Mouse (Mus musculus): ENCODE measurements around the gene Zdhhc14. TPM values are rescaled to one million over a fixed set of nuclear protein-coding genes. Genes with fewer than 3 reads are reported as not detected.

Gene Zdhhc14
- polyA plus RNA-seq, 1 experiment from 2014 or later = 1.6 TPM

DNA sequence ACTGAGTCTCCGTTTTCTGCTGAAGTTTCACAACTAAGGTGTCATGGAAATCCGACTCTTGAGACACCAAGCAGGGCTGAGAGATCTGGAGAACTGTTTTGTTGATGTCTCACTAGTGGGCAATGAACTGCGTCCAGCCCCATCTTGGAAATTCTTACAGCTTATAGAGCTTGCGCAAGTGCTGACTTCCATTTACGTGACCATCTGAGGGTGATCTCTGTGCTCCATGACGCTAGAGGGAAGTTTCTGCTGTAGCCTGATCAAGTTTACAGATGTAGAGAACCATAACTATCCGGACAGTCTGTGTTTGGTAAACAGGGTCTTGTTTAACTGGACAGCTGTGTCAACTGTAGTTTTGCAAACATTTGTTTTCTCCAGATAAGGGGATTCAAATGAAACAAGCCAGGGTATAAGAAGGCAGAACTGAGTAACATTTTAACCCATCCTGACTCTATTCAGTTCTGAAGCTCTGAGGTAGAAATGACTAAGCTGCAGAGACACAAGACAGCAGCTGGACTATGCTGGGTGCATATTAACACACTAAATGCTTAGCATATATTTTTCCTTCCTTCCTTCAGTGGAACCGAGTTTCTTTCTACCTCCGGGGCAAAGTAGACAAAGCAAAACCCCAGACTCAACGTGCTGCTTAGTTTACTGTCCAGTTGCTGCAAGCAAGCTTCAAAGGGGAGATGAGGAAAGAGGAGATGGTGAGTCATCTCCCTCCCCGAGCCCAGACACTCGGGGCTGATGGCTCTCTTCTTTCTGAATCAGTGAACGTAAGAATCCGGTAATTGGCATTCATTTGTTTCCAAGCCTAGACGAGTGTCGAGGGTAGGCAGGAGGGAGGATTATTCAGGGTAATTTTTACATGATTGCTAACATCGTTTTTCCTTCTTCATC, 77.0 kb downstream of the Zdhhc14 start:
- no peak for ATAC-seq (replicated peaks; ENCODE audit: insufficient number of reproducible peaks, low FRiP score, low TSS enrichment)
- no peak overlapping the region for H3K27ac ChIP-seq (ENCODE audit: low read depth, low read length)
- H3K4me2 ChIP-seq = no peak overlapping the region
- no peaks in the 10 kb centered on the region for H3K36me3 ChIP-seq (ENCODE audit: control insufficient read depth, insufficient read depth, low read length)
- H3K9me3 ChIP-seq (replicated peaks; ENCODE audit: control insufficient read depth, low read length) = no peaks in the 10 kb centered on the region
- H3K4me3 ChIP-seq (ENCODE audit: low read depth, low read length) = no peak overlapping the region
- no peak overlapping the region for H3K9ac ChIP-seq (ENCODE audit: low read depth, low read length)
- no peaks in the 10 kb centered on the region; the same call in 1 of the 2 replicates for H3K4me1 ChIP-seq (ENCODE audit: control insufficient read depth, insufficient read depth, low read length)
- no peaks in the 10 kb centered on the region for H3K27me3 ChIP-seq (ENCODE audit: control insufficient read depth, insufficient read depth, low read length)
- WGBS (ENCODE audit: insufficient replicate concordance) = 81% methylated on average over 17 of the region's 17 CpGs

DNA sequence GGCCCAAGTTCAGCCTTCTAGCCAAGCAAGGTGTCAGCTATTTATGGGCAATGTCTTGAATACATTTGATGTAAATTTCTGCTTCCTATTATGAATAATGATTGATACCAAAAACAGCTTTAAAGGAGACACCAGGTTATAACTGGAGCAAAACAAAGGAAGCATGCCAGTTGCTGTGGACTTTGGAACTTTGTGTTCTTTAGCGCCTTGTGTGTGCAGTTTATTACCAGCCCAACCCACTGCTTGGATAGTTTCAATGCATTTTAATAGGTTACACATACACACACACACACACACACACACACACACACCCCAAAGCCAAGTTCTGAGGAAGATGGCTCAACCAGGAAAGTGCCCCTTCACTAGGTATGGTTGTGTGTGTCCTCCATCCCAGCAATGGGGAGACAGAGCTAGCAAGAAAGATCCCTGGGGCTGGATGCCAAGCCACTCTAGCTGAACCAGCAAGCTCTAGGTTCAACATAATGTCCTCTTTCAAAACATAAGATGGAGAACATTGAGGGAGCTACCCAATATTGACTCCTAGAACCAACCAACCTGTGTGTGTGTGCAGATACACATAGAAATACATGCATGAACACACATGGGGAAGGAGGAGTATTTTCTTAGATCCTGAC, 79.9 kb downstream of the Zdhhc14 start:
- ATAC-seq (replicated peaks; ENCODE audit: insufficient number of reproducible peaks, low FRiP score, low TSS enrichment) = no peak
- whole genome bisulfite sequencing (ENCODE audit: insufficient replicate concordance) = 97% methylated on average over 1 of the region's 1 CpGs

DNA sequence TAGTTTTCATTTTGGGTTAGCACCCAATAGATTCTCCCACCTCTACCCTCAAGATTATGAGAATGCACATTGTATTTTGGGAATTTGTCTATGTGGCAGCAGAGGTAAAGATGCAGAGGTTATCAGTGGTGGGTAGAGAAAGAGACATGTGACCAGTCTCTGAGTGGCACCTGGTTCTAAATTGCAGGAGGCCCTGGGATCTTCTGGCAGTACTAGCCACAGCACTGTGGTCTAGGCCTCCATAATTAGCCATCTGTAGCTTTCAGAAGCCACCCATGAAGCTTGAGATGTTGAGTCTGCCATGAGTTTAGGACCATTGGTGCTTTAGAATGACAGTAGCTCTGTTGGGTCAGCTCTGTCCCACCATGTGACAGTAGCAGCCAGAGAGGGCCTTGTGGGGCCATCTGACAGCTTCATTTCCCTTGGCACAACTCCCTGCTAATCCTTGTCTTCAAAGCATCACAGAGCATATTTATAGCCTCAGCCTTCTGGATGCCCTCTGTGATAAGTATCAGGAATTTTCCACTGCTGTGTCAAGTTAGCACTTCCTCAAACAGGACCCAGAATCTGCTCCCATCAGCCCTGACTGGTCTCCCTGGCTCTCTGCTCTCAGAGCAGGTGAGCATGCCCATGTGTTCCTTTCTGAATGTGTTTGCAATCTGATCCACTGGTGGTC, 80.5 kb downstream of the Zdhhc14 start:
- Histone ChIP-seq H3K4me1 (ENCODE audit: control insufficient read depth, insufficient read depth, low read length) (no peaks in the 10 kb centered on the region; the same call in 1 of the 2 replicates), H3K4me3 (ENCODE audit: low read depth, low read length) (no peak overlapping the region), H3K27ac (ENCODE audit: low read depth, low read length) (no peak overlapping the region), H3K36me3 (ENCODE audit: control insufficient read depth, insufficient read depth, low read length) (no peaks in the 10 kb centered on the region), H3K27me3 (ENCODE audit: control insufficient read depth, insufficient read depth, low read length) (no peaks in the 10 kb centered on the region), H3K9me3 (replicated peaks; ENCODE audit: control insufficient read depth, low read length) (no peaks in the 10 kb centered on the region), H3K9ac (ENCODE audit: low read depth, low read length) (no peak overlapping the region), H3K4me2 (no peak overlapping the region)
- ATAC-seq (replicated peaks; ENCODE audit: insufficient number of reproducible peaks, low FRiP score, low TSS enrichment) = no peak

More for the DNA sequence above, 79.9 kb downstream of the Zdhhc14 start:
- H3K4me3 ChIP-seq (ENCODE audit: low read depth, low read length) = no peak overlapping the region
- H3K4me2 ChIP-seq = no peak overlapping the region
- H3K9ac ChIP-seq (ENCODE audit: low read depth, low read length) = no peak overlapping the region
- no peaks in the 10 kb centered on the region; the same call in 1 of the 2 replicates for H3K4me1 ChIP-seq (ENCODE audit: control insufficient read depth, insufficient read depth, low read length)
- no peak overlapping the region for H3K27ac ChIP-seq (ENCODE audit: low read depth, low read length)
- H3K36me3 ChIP-seq (ENCODE audit: control insufficient read depth, insufficient read depth, low read length) = no peaks in the 10 kb centered on the region
- no peaks in the 10 kb centered on the region for H3K9me3 ChIP-seq (replicated peaks; ENCODE audit: control insufficient read depth, low read length)
- no peaks in the 10 kb centered on the region for H3K27me3 ChIP-seq (ENCODE audit: control insufficient read depth, insufficient read depth, low read length)

DNA sequence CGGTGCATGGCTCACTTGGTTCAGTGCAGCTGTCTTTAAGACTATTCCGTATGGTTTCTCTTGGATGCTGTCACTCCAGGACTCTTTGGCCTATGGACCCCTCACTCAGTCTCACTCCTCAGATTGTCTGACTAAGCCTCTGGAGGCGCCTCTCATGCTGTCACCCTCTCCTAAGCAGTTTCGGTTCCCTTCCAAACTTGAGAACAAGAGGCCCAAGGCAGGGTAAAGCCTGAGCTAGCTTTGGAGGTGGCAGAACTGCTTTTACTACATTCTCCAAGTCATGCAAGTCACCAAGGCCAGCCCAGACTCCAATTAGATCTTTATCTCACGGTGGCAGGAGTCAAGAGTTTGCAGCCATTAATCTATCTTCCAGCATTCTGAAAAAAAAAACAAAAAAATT, 82.3 kb downstream of the Zdhhc14 start:
- no peak for ATAC-seq (replicated peaks; ENCODE audit: insufficient number of reproducible peaks, low FRiP score, low TSS enrichment)
- no peak overlapping the region for H3K27ac ChIP-seq (ENCODE audit: low read depth, low read length)
- no peaks in the 10 kb centered on the region for H3K27me3 ChIP-seq (ENCODE audit: control insufficient read depth, insufficient read depth, low read length)
- no peaks in the 10 kb centered on the region; the same call in 1 of the 2 replicates for H3K4me1 ChIP-seq (ENCODE audit: control insufficient read depth, insufficient read depth, low read length)
- no peak overlapping the region for H3K9ac ChIP-seq (ENCODE audit: low read depth, low read length)
- no peaks in the 10 kb centered on the region for H3K36me3 ChIP-seq (ENCODE audit: control insufficient read depth, insufficient read depth, low read length)
- H3K4me2 ChIP-seq = no peak overlapping the region
- no peaks in the 10 kb centered on the region for H3K9me3 ChIP-seq (replicated peaks; ENCODE audit: control insufficient read depth, low read length)
- H3K4me3 ChIP-seq (ENCODE audit: low read depth, low read length) = no peak overlapping the region
- 80% methylated on average over 5 of the region's 5 CpGs for WGBS (ENCODE audit: insufficient replicate concordance)

DNA sequence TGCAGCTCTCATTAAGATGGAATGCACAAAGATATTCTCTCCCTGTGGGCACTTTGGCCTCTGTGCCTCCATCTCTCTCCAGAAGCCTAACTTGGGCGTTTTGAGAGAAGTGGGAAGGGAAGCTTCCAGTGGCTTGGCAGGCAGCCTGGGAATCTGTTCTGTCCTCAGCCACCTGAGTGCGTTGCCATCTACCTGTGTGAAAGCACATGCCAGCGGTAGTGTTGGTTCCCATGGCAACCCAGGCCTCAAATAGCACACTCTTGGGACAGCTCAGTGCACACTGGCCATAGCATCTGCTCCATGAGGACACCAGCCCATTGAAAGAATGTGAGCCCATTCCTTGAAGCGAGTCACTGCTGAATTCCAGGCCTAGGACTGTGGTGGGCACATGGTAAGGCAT, 83.2 kb downstream of the Zdhhc14 start:
- no peaks in the 10 kb centered on the region; the same call in 1 of the 2 replicates for H3K4me1 ChIP-seq (ENCODE audit: control insufficient read depth, insufficient read depth, low read length)
- no peak overlapping the region for H3K4me3 ChIP-seq (ENCODE audit: low read depth, low read length)
- H3K27ac ChIP-seq (ENCODE audit: low read depth, low read length) = no peak overlapping the region
- 78% methylated on average over 4 of the region's 4 CpGs for WGBS (ENCODE audit: insufficient replicate concordance)
- no peaks in the 10 kb centered on the region for H3K27me3 ChIP-seq (ENCODE audit: control insufficient read depth, insufficient read depth, low read length)
- H3K9ac ChIP-seq (ENCODE audit: low read depth, low read length) = no peak overlapping the region
- no peaks in the 10 kb centered on the region for H3K36me3 ChIP-seq (ENCODE audit: control insufficient read depth, insufficient read depth, low read length)
- no peak for ATAC-seq (replicated peaks; ENCODE audit: insufficient number of reproducible peaks, low FRiP score, low TSS enrichment)
- no peak overlapping the region for H3K4me2 ChIP-seq
- no peaks in the 10 kb centered on the region for H3K9me3 ChIP-seq (replicated peaks; ENCODE audit: control insufficient read depth, low read length)

DNA sequence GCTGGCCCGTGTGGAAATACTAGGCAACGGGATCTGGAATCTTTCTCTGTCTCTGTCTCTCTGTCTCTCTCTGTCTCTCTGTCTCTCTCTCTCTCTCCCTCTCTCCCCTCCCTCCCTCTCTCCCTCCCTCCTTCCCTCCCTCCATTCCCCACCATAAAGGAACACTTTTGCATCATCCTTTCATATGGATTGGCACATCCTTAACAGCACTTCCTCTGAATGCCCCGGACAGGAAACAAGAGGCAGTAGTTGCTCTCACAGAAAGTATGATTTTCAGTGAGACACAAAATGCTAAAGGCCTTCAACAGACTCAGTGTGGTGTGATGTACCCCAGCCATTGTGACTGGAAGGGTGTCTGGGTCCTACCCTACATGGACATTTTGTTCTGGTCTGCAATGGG, 89.9 kb downstream of the Zdhhc14 start:
- no peaks in the 10 kb centered on the region for H3K9me3 ChIP-seq (replicated peaks; ENCODE audit: control insufficient read depth, low read length)
- 91% methylated on average over 3 of the region's 3 CpGs for WGBS (ENCODE audit: insufficient replicate concordance)

DNA sequence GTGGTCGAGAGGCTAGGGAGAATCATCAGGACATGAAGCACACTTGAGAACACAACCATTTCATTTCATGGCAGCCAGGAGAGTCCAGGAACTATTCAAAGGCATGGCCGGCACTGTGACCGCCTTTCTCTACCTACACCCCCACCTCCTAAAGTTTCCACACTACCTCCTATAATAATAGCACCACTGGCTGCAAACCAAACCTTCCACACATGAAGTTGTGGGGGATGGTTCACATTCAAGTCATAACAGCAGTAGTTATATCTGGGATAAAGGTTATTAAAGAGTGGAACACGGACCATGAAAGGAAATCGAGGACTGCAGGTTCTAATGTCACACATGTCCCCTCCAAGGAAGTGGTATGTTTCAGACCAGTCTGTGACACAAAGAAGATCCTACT, 90.6 kb downstream of the Zdhhc14 start:
- no peaks in the 10 kb centered on the region for H3K36me3 ChIP-seq (ENCODE audit: control insufficient read depth, insufficient read depth, low read length)
- H3K9me3 ChIP-seq (replicated peaks; ENCODE audit: control insufficient read depth, low read length) = no peaks in the 10 kb centered on the region
- H3K27ac ChIP-seq (ENCODE audit: low read depth, low read length) = no peak overlapping the region
- no peak overlapping the region for H3K4me2 ChIP-seq
- H3K9ac ChIP-seq (ENCODE audit: low read depth, low read length) = no peak overlapping the region
- no peaks in the 10 kb centered on the region for H3K27me3 ChIP-seq (ENCODE audit: control insufficient read depth, insufficient read depth, low read length)
- ATAC-seq (replicated peaks; ENCODE audit: insufficient number of reproducible peaks, low FRiP score, low TSS enrichment) = no peak
- H3K4me3 ChIP-seq (ENCODE audit: low read depth, low read length) = no peak overlapping the region
- H3K4me1 ChIP-seq (ENCODE audit: control insufficient read depth, insufficient read depth, low read length) = no peaks in the 10 kb centered on the region; the same call in 1 of the 2 replicates
- WGBS (ENCODE audit: insufficient replicate concordance) = 87% methylated on average over 5 of the region's 5 CpGs

More for the DNA sequence above, 89.9 kb downstream of the Zdhhc14 start:
- Histone ChIP-seq H3K4me2 (no peak overlapping the region), H3K27ac (ENCODE audit: low read depth, low read length) (no peak overlapping the region), H3K36me3 (ENCODE audit: control insufficient read depth, insufficient read depth, low read length) (no peaks in the 10 kb centered on the region), H3K27me3 (ENCODE audit: control insufficient read depth, insufficient read depth, low read length) (no peaks in the 10 kb centered on the region), H3K4me1 (ENCODE audit: control insufficient read depth, insufficient read depth, low read length) (no peaks in the 10 kb centered on the region; the same call in 1 of the 2 replicates), H3K9ac (ENCODE audit: low read depth, low read length) (no peak overlapping the region), H3K4me3 (ENCODE audit: low read depth, low read length) (no peak overlapping the region)
- ATAC-seq (replicated peaks; ENCODE audit: insufficient number of reproducible peaks, low FRiP score, low TSS enrichment) = no peak

DNA sequence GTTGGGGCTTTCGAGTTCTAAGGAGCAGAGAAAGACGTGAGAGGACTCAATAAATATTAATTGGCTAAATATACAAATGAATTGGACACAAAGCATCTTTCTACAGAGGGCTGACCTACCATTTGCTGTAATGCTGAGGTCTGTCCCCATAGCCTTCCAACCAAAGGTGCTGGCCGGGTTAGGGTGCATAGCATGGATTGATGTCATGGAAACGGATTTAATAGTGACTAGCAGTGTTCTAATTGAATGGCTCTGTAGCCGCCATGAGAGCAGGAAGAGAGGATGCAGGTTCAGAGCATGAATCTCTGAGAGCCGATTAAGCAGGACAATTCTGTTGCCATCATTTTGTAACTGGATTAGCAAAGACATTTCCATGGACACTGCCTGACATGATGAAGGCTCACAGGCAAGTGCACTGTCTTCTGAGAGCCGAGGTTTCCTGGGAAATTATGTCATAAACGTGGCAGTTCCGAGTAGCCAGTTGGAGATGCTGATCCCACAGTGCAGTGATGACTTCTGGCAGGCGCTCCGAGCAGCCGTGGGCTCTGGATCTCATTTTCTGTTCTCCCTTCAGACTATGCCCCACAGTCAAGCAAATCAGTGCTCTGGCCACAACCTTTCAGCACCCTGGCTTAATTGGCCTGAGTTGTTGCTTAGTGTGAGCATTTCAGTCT, 91.3 kb downstream of the Zdhhc14 start:
- Histone ChIP-seq H3K9me3 (replicated peaks; ENCODE audit: control insufficient read depth, low read length) (no peaks in the 10 kb centered on the region), H3K27ac (ENCODE audit: low read depth, low read length) (no peak overlapping the region), H3K9ac (ENCODE audit: low read depth, low read length) (no peak overlapping the region), H3K36me3 (ENCODE audit: control insufficient read depth, insufficient read depth, low read length) (no peaks in the 10 kb centered on the region), H3K4me1 (ENCODE audit: control insufficient read depth, insufficient read depth, low read length) (no peaks in the 10 kb centered on the region; the same call in 1 of the 2 replicates), H3K27me3 (ENCODE audit: control insufficient read depth, insufficient read depth, low read length) (no peaks in the 10 kb centered on the region), H3K4me2 (no peak overlapping the region), H3K4me3 (ENCODE audit: low read depth, low read length) (no peak overlapping the region)
- no peak for ATAC-seq (replicated peaks; ENCODE audit: insufficient number of reproducible peaks, low FRiP score, low TSS enrichment)
- 75% methylated on average over 12 of the region's 12 CpGs for WGBS (ENCODE audit: insufficient replicate concordance)

Data from heart, embryonic 11.5 days (tissue).